Mouse (Mus musculus) bone marrow macrophage, adult 2 months (primary cell): ENCODE data around the gene Psg23. TPM values are rescaled to one million over a fixed set of nuclear protein-coding genes. Genes with fewer than 3 reads are reported as not detected.
"Not testable (repeated sequence)": the region's sequence is repeated elsewhere in the genome, so short reads cannot be mapped to it uniquely, and the experiment has no call there.

Source experiments
- H3K27ac ChIP-seq: 2 replicates; pipeline ENCODE4 v1.5.1; 2012; ENCODE audit warnings: low read depth, low read length; ENCODE audit not compliant: insufficient read depth
- H3K4me1 ChIP-seq: 2 replicates; pipeline ENCODE4 v1.6.1; 2012; ENCODE audit warnings: low read length; ENCODE audit not compliant: control insufficient read depth, insufficient read depth
- H3K4me3 ChIP-seq: 2 replicates; pipeline ENCODE4 v1.5.1; 2012; ENCODE audit warnings: mild to moderate bottlenecking, low read length, moderate library complexity; ENCODE audit not compliant: insufficient read depth
- CTCF ChIP-seq: IDR thresholded peaks from 2 replicates; pipeline ENCODE4 v1.5.1; 2012; ENCODE audit warnings: low read depth, mild to moderate bottlenecking, low read length, moderate library complexity
- POLR2A ChIP-seq: IDR thresholded peaks from 2 replicates; pipeline ENCODE4 v1.6.1; 2012; ENCODE audit warnings: mild to moderate bottlenecking, low read depth, low read length, borderline replicate concordance
- polyA plus RNA-seq: library from polyadenylated mRNA; stranded (reverse); fragments of >200 nt; gene quantifications from 2 replicates; pipeline ENCODE4 v1.2.4, GENCODE M21; 2012; ENCODE audit not compliant: missing spikeins, insufficient read depth, insufficient read length

The Psg23 gene
- not detected in 2 replicates for polyA plus RNA-seq

DNA sequence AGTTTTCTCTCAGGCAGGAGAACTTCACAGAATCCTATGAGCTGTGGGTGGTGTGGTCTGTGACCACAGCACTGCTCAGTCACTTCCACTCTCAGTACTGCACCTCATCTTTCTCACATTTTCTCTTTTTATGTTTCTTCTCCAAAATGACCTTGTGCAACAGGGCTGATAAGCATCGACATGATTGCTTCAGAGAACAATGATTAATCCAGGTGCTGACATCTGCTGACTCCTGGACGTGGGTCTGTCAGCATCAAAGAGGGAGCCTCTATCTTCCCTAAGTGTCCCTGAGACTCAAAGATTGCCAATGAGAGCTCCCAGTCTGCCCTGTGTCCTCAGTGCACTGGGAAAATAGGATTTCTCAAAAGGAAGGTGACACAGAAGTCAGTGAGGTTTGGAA lies at the start of gene Psg23:
TSS of gene Psg23 (minus strand) at position 101 of the 400 bp plus-strand sequence.
- not testable (repeated sequence) for H3K27ac ChIP-seq, H3K4me3 ChIP-seq, H3K4me1 ChIP-seq

DNA sequence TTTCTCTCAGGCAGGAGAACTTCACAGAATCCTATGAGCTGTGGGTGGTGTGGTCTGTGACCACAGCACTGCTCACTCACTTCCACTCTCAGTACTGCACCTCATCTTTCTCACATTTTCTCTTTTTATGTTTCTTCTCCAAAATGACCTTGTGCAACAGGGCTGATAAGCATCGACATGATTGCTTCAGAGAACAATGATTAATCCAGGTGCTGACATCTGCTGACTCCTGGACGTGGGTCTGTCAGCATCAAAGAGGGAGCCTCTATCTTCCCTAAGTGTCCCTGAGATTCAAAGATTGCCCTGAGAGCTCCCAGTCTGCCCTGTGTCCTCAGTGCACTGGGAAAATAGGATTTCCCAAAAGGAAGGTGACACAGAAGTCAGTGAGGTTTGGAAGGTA lies 40.3 kb upstream of the Psg23 start, which contains the start of gene Psg21:
TSS of gene Psg21 (minus strand) at position 101 of the 400 bp plus-strand sequence.
- H3K27ac ChIP-seq, H3K4me3 ChIP-seq, H3K4me1 ChIP-seq: not testable (repeated sequence)

DNA sequence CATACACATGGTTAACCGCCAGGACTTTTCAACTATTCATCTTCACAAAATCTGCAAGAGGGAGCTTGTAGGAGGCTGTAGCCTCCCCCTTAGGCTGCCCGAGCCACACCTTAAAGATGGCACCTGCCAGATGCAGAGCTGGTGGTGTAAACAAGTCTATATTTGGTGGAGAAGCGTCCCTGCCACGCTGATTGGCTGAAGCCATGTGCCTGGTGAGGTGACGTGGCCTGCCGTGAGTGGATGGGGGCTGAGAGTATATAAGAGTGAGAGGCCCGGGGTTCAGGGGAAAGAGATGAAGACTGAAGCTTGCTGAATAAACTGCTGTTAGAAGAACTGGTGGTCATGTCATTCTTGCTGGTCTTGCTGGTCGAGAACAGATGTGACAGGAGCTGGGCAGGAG lies 10.6 kb upstream of the Psg23 start:
- not testable (repeated sequence) for H3K4me1 ChIP-seq, H3K27ac ChIP-seq, H3K4me3 ChIP-seq

DNA sequence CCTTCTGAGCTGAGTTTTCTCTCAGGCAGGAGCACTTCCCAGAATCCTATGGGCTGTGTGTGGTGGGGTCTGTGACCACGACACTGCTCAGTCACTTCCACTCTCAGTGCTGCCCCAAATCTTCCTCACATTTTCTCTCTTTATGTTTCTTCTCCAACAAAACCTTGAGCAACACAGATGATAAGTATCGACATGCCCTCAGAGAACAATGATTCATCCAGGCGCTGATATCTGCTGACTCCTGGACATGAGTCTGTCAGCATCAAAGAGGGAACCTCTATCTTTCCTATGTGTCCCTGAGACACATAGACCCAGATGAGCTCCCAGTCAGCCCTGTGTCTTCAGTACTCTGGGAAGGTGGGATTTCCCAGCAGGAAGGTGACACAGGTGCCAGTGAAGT lies 49.1 kb downstream of the Psg23 start, which contains the start of gene Psg27:
TSS of gene Psg27 (minus strand) at position 101 of the 400 bp plus-strand sequence.
- no peak for TF ChIP-seq CTCF
- no peak for TF ChIP-seq POLR2A
- no peak within 1 kb of the TSS for H3K4me3 ChIP-seq
- H3K4me1 ChIP-seq = no peaks in the 10 kb centered on the region
- H3K27ac ChIP-seq = no peak within 1 kb of the TSS

DNA sequence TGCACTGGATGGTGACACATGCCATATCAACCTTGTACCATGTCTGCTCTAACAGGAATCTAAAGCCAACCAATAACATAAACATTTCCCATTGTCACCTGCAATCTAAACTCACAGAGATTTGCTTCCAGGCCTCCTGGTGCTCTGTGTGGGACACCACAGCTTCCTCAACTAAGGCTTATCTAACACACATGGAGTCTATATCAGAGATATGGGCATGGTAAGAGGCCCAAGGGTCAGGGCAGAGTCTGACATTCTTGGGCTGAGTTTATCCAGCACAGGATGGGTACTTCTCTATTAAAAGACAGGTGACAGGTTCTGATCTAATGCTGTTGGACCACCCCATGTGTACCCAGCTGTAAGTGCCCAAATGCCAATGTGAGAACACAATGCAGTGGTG lies 56.5 kb downstream of the Psg23 start:
- no peak overlapping the region for H3K27ac ChIP-seq
- no peaks in the 10 kb centered on the region for H3K4me1 ChIP-seq
- TF ChIP-seq POLR2A = no peak
- H3K4me3 ChIP-seq = no peak overlapping the region

Other genes starting within 250 kb of the Psg23 start
- 0.41 TPM in 1 of 2 replicates, not detected in the other for gene Psg28, start 184.5 kb downstream of the Psg23 start, polyA plus RNA-seq
- gene Psg26, start 132.3 kb downstream of the Psg23 start, polyA plus RNA-seq = not detected in 2 replicates
- gene Psg25, start 84.2 kb downstream of the Psg23 start, polyA plus RNA-seq = not detected in 2 replicates
- not detected in 2 replicates for gene Psg27, start 49.2 kb downstream of the Psg23 start, polyA plus RNA-seq
- gene Psg21, start 40.2 kb upstream of the Psg23 start, polyA plus RNA-seq = not detected in 2 replicates
- not detected in 2 replicates for gene Psg20, start 69.7 kb upstream of the Psg23 start, polyA plus RNA-seq
- gene Psg22, start 101.6 kb upstream of the Psg23 start, polyA plus RNA-seq = not detected in 2 replicates
- not detected in 2 replicates for gene Psg19, start 182.0 kb upstream of the Psg23 start, polyA plus RNA-seq
- not detected in 2 replicates for gene Psg17, start 205.1 kb upstream of the Psg23 start, polyA plus RNA-seq
- 3.2 and 5.7 TPM in 2 replicates for gene Mill2, start 223.5 kb upstream of the Psg23 start, polyA plus RNA-seq